Mouse (Mus musculus): Measurements from ENCODE around the gene Carmil2.

The Carmil2 gene

GRCm38 (mm10) chr8:105685796-105686308 lies at the start of gene Carmil2:
TSS of gene Carmil2 (plus strand) at chr8:105686274.
- peak; percentile 94 to 96 for DNase-seq

GRCm38 (mm10) chr8:105636963-105637510 lies 49.0 kb upstream of the Carmil2 start, which contains the start of gene Agrp:
TSS of gene Agrp (minus strand) at chr8:105637393.
- DNase-seq: peak; percentile 62 to 73

- no peak for DNase-seq
These were observed 48.5 kb upstream of the Carmil2 start for GRCm38 (mm10) chr8:105637601-105638041.

- no peak for DNase-seq
These were observed 47.6 kb upstream of the Carmil2 start for GRCm38 (mm10) chr8:105638510-105638909.

- no peak for DNase-seq
These were observed 46.2 kb upstream of the Carmil2 start for GRCm38 (mm10) chr8:105639835-105640234.

GRCm38 (mm10) chr8:105640511-105640910 lies 45.6 kb upstream of the Carmil2 start:
- DNase-seq: no peak

- DNase-seq: no peak
These were observed 40.9 kb upstream of the Carmil2 start for GRCm38 (mm10) chr8:105645205-105645604.

- no peak for DNase-seq
These were observed 37.1 kb upstream of the Carmil2 start for GRCm38 (mm10) chr8:105648929-105649328.

GRCm38 (mm10) chr8:105657641-105658040 lies 28.4 kb upstream of the Carmil2 start:
- DNase-seq: no peak

- no peak for DNase-seq
These were observed 24.9 kb upstream of the Carmil2 start for GRCm38 (mm10) chr8:105661167-105661566.

GRCm38 (mm10) chr8:105677891-105678290 lies 8.2 kb upstream of the Carmil2 start:
- no peak for DNase-seq

- DNase-seq: no peak
These were observed 749 bp upstream of the Carmil2 start for GRCm38 (mm10) chr8:105685325-105685724.

GRCm38 (mm10) chr8:105686551-105686950 lies 477 bp downstream of the Carmil2 start:
- peak in 1 of 2 experiments; percentile 58 for DNase-seq

- no peak for DNase-seq
These were observed 1.4 kb downstream of the Carmil2 start for GRCm38 (mm10) chr8:105687512-105687911.

GRCm38 (mm10) chr8:105688242-105688752 lies 2.2 kb downstream of the Carmil2 start:
- DNase-seq: no peak

GRCm38 (mm10) chr8:105689256-105689982 lies 3.3 kb downstream of the Carmil2 start:
- no peak for DNase-seq

- DNase-seq: no peak
These were observed 3.9 kb downstream of the Carmil2 start for GRCm38 (mm10) chr8:105689983-105690360.

GRCm38 (mm10) chr8:105690978-105691377 lies 4.9 kb downstream of the Carmil2 start:
- DNase-seq: no peak

GRCm38 (mm10) chr8:105692449-105693182 lies 6.5 kb downstream of the Carmil2 start:
- DNase-seq: peak in 1 of 2 experiments; percentile 9

GRCm38 (mm10) chr8:105693648-105694047 lies 7.6 kb downstream of the Carmil2 start:
- DNase-seq: peak in 1 of 2 experiments; percentile 11

GRCm38 (mm10) chr8:105694051-105694799 lies 8.2 kb downstream of the Carmil2 start:
- DNase-seq: peak in 1 of 2 experiments; percentile 14

- DNase-seq: no peak
These were observed 9.2 kb downstream of the Carmil2 start for GRCm38 (mm10) chr8:105695080-105695780.

All from thymus, adult 18-20 months (tissue).